Mouse (Mus musculus): Measurements from ENCODE around the gene Fndc3c1.

Gene Fndc3c1

GRCm38 (mm10) chrX:106485101-106485651 is at the start of gene Fndc3c1:
Gene Fndc3c1, minus strand, starts transcription at chrX:106485401.
- TF ChIP-seq GATA4 (IDR thresholded peaks at IDR 0.05; ENCODE audit: insufficient replicate concordance, low read length): no peak

GRCm38 (mm10) chrX:106486451-106486850 is 1.2 kb upstream of the Fndc3c1 start:
- no peak for TF ChIP-seq GATA4 (IDR thresholded peaks at IDR 0.05; ENCODE audit: insufficient replicate concordance, low read length)

- TF ChIP-seq GATA4 (IDR thresholded peaks at IDR 0.05; ENCODE audit: insufficient replicate concordance, low read length): no peak
Observed at GRCm38 (mm10) chrX:106485671-106486070, 470 bp upstream of the Fndc3c1 start.

GRCm38 (mm10) chrX:106385304-106385703 is 99.9 kb downstream of the Fndc3c1 start:
- no peak for TF ChIP-seq GATA4 (IDR thresholded peaks at IDR 0.05; ENCODE audit: insufficient replicate concordance, low read length)

GRCm38 (mm10) chrX:106380608-106381007 is 104.6 kb downstream of the Fndc3c1 start:
- TF ChIP-seq GATA4 (IDR thresholded peaks at IDR 0.05; ENCODE audit: insufficient replicate concordance, low read length): no peak
